Comparison of ENCODE assay signal across 10 mouse cellular contexts in the genomic region with DNA sequence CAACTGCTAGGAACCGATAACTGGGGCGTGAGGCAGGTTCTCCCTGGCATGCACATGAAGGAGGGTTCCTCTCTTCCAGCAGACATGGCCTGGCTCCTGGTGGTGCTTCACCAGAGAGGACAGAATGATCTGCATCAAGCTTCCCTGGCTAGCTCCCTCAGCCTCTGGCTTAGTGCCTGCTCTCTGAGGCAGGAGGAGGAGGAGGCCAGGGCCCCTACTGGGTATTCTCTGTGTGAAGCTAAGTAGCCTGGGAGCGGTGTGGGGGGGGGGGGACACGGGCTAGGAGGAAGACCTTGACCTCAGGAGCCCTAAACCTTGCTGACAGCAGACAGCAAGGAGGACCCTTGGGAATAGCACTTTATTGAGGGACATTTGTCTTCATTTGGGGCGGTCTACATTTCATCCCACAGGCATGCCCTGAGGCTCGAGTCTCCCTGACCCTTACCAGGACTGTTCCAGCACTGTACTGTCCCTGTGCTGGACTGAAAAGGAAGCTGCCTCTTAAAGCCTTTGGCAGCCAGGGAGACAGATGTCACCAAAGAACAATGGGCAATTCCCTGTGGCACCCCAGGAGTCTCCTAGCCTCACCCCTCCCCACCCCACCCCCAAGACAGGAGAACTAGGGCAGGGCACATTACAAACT.
DNase-seq lines count a peak whose midpoint lies in the region; ATAC-seq lines count a peak whose summit lies in the region.
"Had no signal": no experiment of that assay in that cellular context is flagged by ENCODE, and none has a peak within 500 bp of the region (broad histone marks: within the 10 kb centered on the region; RNA-seq: fewer than 3 reads in every experiment).

No protein-coding gene starts in this region.

- peaks cover 21% of the 10 kb centered on the region for H3K4me1 ChIP-seq in neural tube, embryonic 15.5 days

- no peak overlapping the region for H3K9ac ChIP-seq in neural tube, embryonic 15.5 days (replicated peaks)

- H3K4me3 ChIP-seq in neural tube, embryonic 15.5 days (replicated peaks): no peak overlapping the region
- H3K4me3 ChIP-seq: midbrain, embryonic 12.5 days had no signal

- H3K4me2 ChIP-seq in neural tube, embryonic 15.5 days: no peak overlapping the region

- no peaks in the 10 kb centered on the region for H3K36me3 ChIP-seq in neural tube, embryonic 15.5 days
- H3K36me3 ChIP-seq: hindbrain, embryonic 15.5 days; midbrain, embryonic 12.5 days had no signal

- H3K27ac ChIP-seq in neural tube, embryonic 15.5 days (replicated peaks): no peak overlapping the region

- ATAC-seq in neural tube, embryonic 15.5 days (ENCODE audit: low FRiP score): 0 out of 2 replicates have a peak, but pooled peaks have one; percentile 43

- H3K27me3 ChIP-seq in neural tube, embryonic 15.5 days (replicated peaks): peaks cover 10% of the 10 kb centered on the region; the same call in 1 of the 2 replicates

- DNase-seq in layer of hippocampus, adult 11-12 months (ENCODE audit: low spot score): peak; percentile 13
- DNase-seq in layer of hippocampus, adult 9-10 months (ENCODE audit: low spot score): no peak
- DNase-seq in gastrocnemius, adult 18-20 months (ENCODE audit: low spot score): peak; percentile 66
- DNase-seq in kidney, adult 8-10 months: peak; percentile 30 to 43
- no peak for DNase-seq in right cerebral cortex, adult 2 months (ENCODE audit: low spot score in 2 of 2)
- DNase-seq in right cerebral cortex, postnatal 25 days: no peak
- DNase-seq in frontal cortex, postnatal 25 days (ENCODE audit: low spot score in 2 of 2): no peak

- H3K9me3 ChIP-seq in neural tube, embryonic 15.5 days (replicated peaks): no peaks in the 10 kb centered on the region
- H3K9me3 ChIP-seq: hindbrain, embryonic 15.5 days; midbrain, embryonic 12.5 days had no signal

- 18% methylated on average over 5 of the region's 6 CpGs for WGBS in neural tube, embryonic 15.5 days

Comparison
In these comparisons a context has a peak if more than half of its experiments do, and no peak if none do; other contexts are left out.
1. DNase-seq: peak in layer of hippocampus, adult 11-12 months (single experiment), gastrocnemius, adult 18-20 months (single experiment) and kidney, adult 8-10 months (2 of 2); none in layer of hippocampus, adult 9-10 months (single experiment), right cerebral cortex, adult 2 months (0 of 2), right cerebral cortex, postnatal 25 days (single experiment) and frontal cortex, postnatal 25 days (0 of 2).